Mouse (Mus musculus) spleen, adult 2 months (tissue): ENCODE data around the gene Tmem11.

ENCODE experiments used
- CTCF ChIP-seq: fragments of 200-500 bp; IDR thresholded peaks from 2 replicates; pipeline ENCODE4 v1.5.1; 2011; ENCODE audit warnings: mild to moderate bottlenecking, inconsistent platforms; ENCODE audit not compliant: insufficient read depth, insufficient read length, insufficient replicate concordance; ENCODE audit errors: extremely low read depth
- POLR2A ChIP-seq: fragments of 200-500 bp; IDR thresholded peaks from 2 replicates; pipeline ENCODE4 v1.6.1; 2011; ENCODE audit warnings: low read depth, low read length, inconsistent platforms

- no peak for TF ChIP-seq CTCF
- TF ChIP-seq POLR2A: no peak
These were observed 45.4 kb upstream of the Tmem11 start for GRCm38 (mm10) chr11:60924498-60924897.
